Mouse (Mus musculus) ES-Bruce4 (cell line): ENCODE data around the gene Klf11.

Source experiments
- CTCF ChIP-seq: IDR thresholded peaks from one replicate; pipeline ENCODE4 v1.8.1; 2011; ENCODE audit warnings: low read depth, low read length
- EP300 ChIP-seq: IDR thresholded peaks from 2 replicates; pipeline ENCODE4 v1.6.1; 2011; ENCODE audit warnings: low read depth, low read length; ENCODE audit not compliant: insufficient read depth
- POLR2A ChIP-seq: IDR thresholded peaks from one replicate; pipeline ENCODE4 v1.8.1; 2011; ENCODE audit warnings: low read length; ENCODE audit not compliant: insufficient read depth

GRCm38 (mm10) chr12:24683461-24683860 is 32.4 kb downstream of the Klf11 start:
- no peak for TF ChIP-seq CTCF
- no peak for TF ChIP-seq EP300
- no peak for TF ChIP-seq POLR2A
